Mouse (Mus musculus) limb, embryonic 14.5 days (tissue): Measurements from ENCODE around the gene Brms1l. TPM values are rescaled to one million over a fixed set of nuclear protein-coding genes. Genes with fewer than 3 reads are reported as not detected.
A peak's percentile ranks its signal among the peaks of the same experiment; 100 is the strongest.

ENCODE experiments used
- ATAC-seq: fragments of 200-750 bp; cut with Nextera tagmentation; 2 replicates; pipeline ENCODE4 v1.8.0; 2017; ENCODE audit warnings: low read depth, moderate number of reproducible peaks, moderate TSS enrichment; ENCODE audit not compliant: low FRiP score
- DNase-seq: peaks from one replicate; pipeline ENCODE4 v3.0.0-alpha.2; 2015; ENCODE audit warnings: low spot score
- H3K27ac ChIP-seq: fragments of 300-500 bp; sonication (generic); replicated peaks from 2 replicates; pipeline ENCODE4 v1.5.1; 2014; ENCODE audit warnings: low read depth, mild to moderate bottlenecking, low read length, moderate library complexity, mixed read lengths
- H3K27me3 ChIP-seq: fragments of 300-500 bp; sonication (generic); 2 replicates; pipeline ENCODE4 v1.6.1; 2014; ENCODE audit warnings: low read length, mixed read lengths; ENCODE audit not compliant: control insufficient read depth, insufficient read depth
- H3K36me3 ChIP-seq: fragments of 300-500 bp; sonication (generic); 2 replicates; pipeline ENCODE4 v1.6.1; 2014; ENCODE audit warnings: mild to moderate bottlenecking, low read length, moderate library complexity, mixed read lengths; ENCODE audit not compliant: control insufficient read depth, insufficient read depth
- H3K4me1 ChIP-seq: fragments of 300-500 bp; sonication (generic); 2 replicates; pipeline ENCODE4 v1.6.1; 2014; ENCODE audit warnings: antibody characterized with exemption, low read length, mixed read lengths; ENCODE audit not compliant: control insufficient read depth, insufficient read depth
- H3K4me2 ChIP-seq: fragments of 300-500 bp; sonication (generic); replicated peaks from 2 replicates; pipeline ENCODE4 v1.6.1; 2014; ENCODE audit warnings: low read depth, mild to moderate bottlenecking, low read length, moderate library complexity; ENCODE audit not compliant: severe bottlenecking
- H3K4me3 ChIP-seq: fragments of 300-500 bp; sonication (generic); replicated peaks from 2 replicates; pipeline ENCODE4 v1.5.1; 2014; ENCODE audit warnings: low read length
- H3K9ac ChIP-seq: fragments of 300-500 bp; sonication (generic); 2 replicates; pipeline ENCODE4 v1.6.1; 2014; ENCODE audit warnings: mild to moderate bottlenecking, low read depth, low read length, moderate library complexity; ENCODE audit not compliant: severe bottlenecking
- H3K9me3 ChIP-seq: fragments of 300-500 bp; sonication (generic); 2 replicates; pipeline ENCODE4 v1.6.1; 2016; ENCODE audit warnings: low read length; ENCODE audit not compliant: control insufficient read depth
- POLR2A ChIP-seq: fragments of 200-500 bp; IDR thresholded peaks from 2 replicates; pipeline ENCODE4 v1.8.0; 2012; ENCODE audit warnings: inconsistent platforms, mild to moderate bottlenecking, moderate library complexity, borderline replicate concordance; ENCODE audit not compliant: insufficient read depth, insufficient read length; ENCODE audit errors: extremely low read depth
- WGBS: fragments of 180-500 bp; shearing (Covaris S2); extraction: QIAGEN DNeasy Blood & Tissue Kit; methylation state at CpG from one replicate; pipeline ENCODE4 v1.1.7; 2014; 5-methylcytosine and 5-hydroxymethylcytosine counted together
- polyA plus RNA-seq, 2 experiments: library from polyadenylated mRNA; depleted of rRNA in 1 of 2; stranded (reverse) in 1 of 2; unstranded in 1 of 2; fragments of >200 nt; fragmentation: Nextera tagmentation in 1 of 2; extraction: Ambion mirVana in 1 of 2; gene quantifications; 2 replicates each; pipeline versions ENCODE4 v1.2.1 to v1.2.3; 2012 to 2014

Brms1l gene
- polyA plus RNA-seq, 2 experiments: 33.9 to 81.1 TPM

GRCm38 (mm10) chr12:55835857-55836198, 296 bp upstream of the Brms1l start:
- Histone ChIP-seq H3K27ac (peak overlapping the region; percentile 92), H3K4me2 (peak overlapping the region; percentile 39), H3K9ac (no peak overlapping the region), H3K36me3 (peaks cover 7% of the 10 kb centered on the region; the same call in 1 of the 2 replicates), H3K27me3 (no peaks in the 10 kb centered on the region), H3K9me3 (no peaks in the 10 kb centered on the region), H3K4me1 (peaks cover 8% of the 10 kb centered on the region), H3K4me3 (peak overlapping the region; percentile 85)
- no peak; the same call in 1 of the 2 replicates for ATAC-seq
- no peak for DNase-seq
- WGBS: under 1% methylated on average over 6 of the region's 6 CpGs
- TF ChIP-seq POLR2A: no peak; the same call in 1 of the 2 replicates

- ATAC-seq (no peak), DNase-seq (no peak)
- no peak for TF ChIP-seq POLR2A
- peak overlapping the region; percentile 85; the same call in 1 of the 2 replicates for H3K4me3 ChIP-seq
- peaks cover 8% of the 10 kb centered on the region for H3K4me1 ChIP-seq
- 86% methylated on average over 3 of the region's 3 CpGs for WGBS
- H3K9ac ChIP-seq: peak overlapping the region; percentile 80; the same call in 1 of the 2 replicates
- peak overlapping the region; percentile 77 for H3K4me2 ChIP-seq
- peaks cover 19% of the 10 kb centered on the region for H3K36me3 ChIP-seq
- H3K27ac ChIP-seq: no peak overlapping the region
- no peaks in the 10 kb centered on the region for H3K9me3 ChIP-seq
- no peaks in the 10 kb centered on the region for H3K27me3 ChIP-seq
Measured at GRCm38 (mm10) chr12:55837495-55837894, 1.4 kb downstream of the Brms1l start.

GRCm38 (mm10) chr12:55846741-55847140, 10.6 kb downstream of the Brms1l start:
- 67% methylated on average over 1 of the region's 1 CpGs for WGBS
- ATAC-seq: no peak
- 0 out of 2 replicates have a peak, but pooled peaks cover 3% of the 10 kb centered on the region for H3K9me3 ChIP-seq

GRCm38 (mm10) chr12:55847851-55848250, 11.7 kb downstream of the Brms1l start:
- no peak overlapping the region for H3K27ac ChIP-seq
- no peak overlapping the region for H3K4me3 ChIP-seq
- no peak for TF ChIP-seq POLR2A
- WGBS: 92% methylated on average over 4 of the region's 4 CpGs
- H3K36me3 ChIP-seq: peaks cover 45% of the 10 kb centered on the region
- 0 out of 2 replicates have a peak, but pooled peaks cover 3% of the 10 kb centered on the region for H3K9me3 ChIP-seq
- DNase-seq (no peak), ATAC-seq (no peak)
- H3K9ac ChIP-seq: no peak overlapping the region
- no peaks in the 10 kb centered on the region for H3K27me3 ChIP-seq
- no peaks in the 10 kb centered on the region for H3K4me1 ChIP-seq
- no peak overlapping the region for H3K4me2 ChIP-seq

More at GRCm38 (mm10) chr12:55846741-55847140, 10.6 kb downstream of the Brms1l start:
- no peak overlapping the region for H3K9ac ChIP-seq
- peaks cover 50% of the 10 kb centered on the region for H3K36me3 ChIP-seq
- no peaks in the 10 kb centered on the region for H3K27me3 ChIP-seq
- no peak for TF ChIP-seq POLR2A
- no peak overlapping the region for H3K27ac ChIP-seq
- no peak overlapping the region for H3K4me3 ChIP-seq
- DNase-seq: no peak
- H3K4me2 ChIP-seq: no peak overlapping the region
- H3K4me1 ChIP-seq: no peaks in the 10 kb centered on the region

- peaks cover 5% of the 10 kb centered on the region; the same call in 1 of the 2 replicates for H3K9me3 ChIP-seq
- no peak for DNase-seq
- H3K27ac ChIP-seq: no peak overlapping the region
- ATAC-seq: no peak
- H3K36me3 ChIP-seq: peaks cover 56% of the 10 kb centered on the region
- no peak overlapping the region for H3K4me2 ChIP-seq
- no peaks in the 10 kb centered on the region for H3K27me3 ChIP-seq
- H3K9ac ChIP-seq: no peak overlapping the region
- no peak overlapping the region for H3K4me3 ChIP-seq
- H3K4me1 ChIP-seq: no peaks in the 10 kb centered on the region
- TF ChIP-seq POLR2A: no peak
Measured at GRCm38 (mm10) chr12:55850650-55851049, 14.5 kb downstream of the Brms1l start.
